Mouse (Mus musculus): ENCODE measurements around the gene Rtel1.

DNA sequence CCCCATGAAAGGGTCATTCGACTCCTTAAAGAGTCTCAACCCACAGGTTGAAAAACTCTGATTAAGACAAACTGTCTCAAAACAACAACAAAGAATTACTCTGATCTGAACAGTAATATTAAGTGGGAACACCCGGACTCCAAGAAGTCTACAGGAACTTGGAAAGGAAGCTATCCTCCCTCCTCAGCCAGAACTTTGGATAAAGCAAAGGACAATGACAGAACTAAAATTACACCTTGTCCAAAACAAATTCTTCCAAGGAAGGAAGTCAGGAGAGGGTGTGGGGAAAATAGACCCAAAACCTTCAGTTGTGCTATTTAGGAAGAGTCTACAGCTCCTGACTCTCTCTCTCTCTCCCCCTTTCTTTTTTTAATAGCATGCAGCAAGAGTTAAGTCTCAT is 47.4 kb upstream of the Rtel1 start:
- TF ChIP-seq GATA1 (IDR thresholded peaks at IDR 0.05; ENCODE audit: borderline replicate concordance, low read length) (no peak), FLI1 (IDR thresholded peaks at IDR 0.05; ENCODE audit: low read length) (no peak)

Data from megakaryocyte, embryonic 14.5 days (primary cell).